Mouse (Mus musculus) layer of hippocampus, adult 9-11 months (tissue): ENCODE results near the gene Eepd1.

Experiments used
- DNase-seq: peaks from one replicate; pipeline ENCODE4 v3.0.0; 2022

Gene Eepd1

DNA sequence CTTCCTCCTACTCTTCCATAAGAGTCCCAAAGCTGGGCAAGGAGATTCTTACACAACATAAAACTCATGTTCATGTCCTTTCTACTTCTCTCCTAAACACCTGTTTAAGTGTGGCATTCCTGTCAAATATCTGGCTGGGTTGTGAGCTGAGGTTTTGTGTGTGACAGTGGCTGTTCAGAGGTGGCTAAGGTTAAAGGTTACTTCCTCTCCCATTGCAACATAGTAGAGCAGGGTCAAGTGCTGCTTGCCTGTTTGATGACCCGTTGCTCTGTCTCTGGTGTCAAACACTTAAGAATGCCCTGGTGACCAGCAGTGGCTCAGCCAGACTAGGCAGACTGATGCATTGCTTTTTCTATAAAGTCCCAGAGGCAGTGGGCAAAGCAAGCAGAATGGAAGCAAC, 104.3 kb downstream of the Eepd1 start:
- DNase-seq: no peak

DNA sequence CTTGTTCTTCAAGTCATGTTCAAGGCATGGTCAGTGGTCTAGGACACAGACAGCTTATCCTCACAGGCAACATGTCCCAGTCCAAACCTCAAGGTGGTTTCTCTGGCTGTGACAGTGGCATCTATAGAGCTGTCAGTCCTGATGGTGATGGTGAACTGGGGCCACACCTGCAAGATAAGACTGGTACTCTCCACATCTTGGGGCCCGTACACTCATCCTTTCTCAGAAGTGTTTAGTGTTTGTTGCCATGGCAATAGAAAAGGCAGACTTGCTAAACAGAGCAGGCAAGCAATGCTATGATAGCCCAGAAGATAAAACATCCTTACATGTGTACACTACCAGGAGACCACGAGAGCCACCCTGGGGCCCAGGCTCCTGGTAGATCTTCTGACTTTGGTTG, 107.2 kb downstream of the Eepd1 start:
- no peak for DNase-seq

GRCm38 (mm10) chr9:25590740-25591139, 109.4 kb downstream of the Eepd1 start:
- no peak for DNase-seq

- DNase-seq: no peak
These were observed 110.3 kb downstream of the Eepd1 start for GRCm38 (mm10) chr9:25591390-25592354.

GRCm38 (mm10) chr9:25592355-25592955, 111.1 kb downstream of the Eepd1 start:
- DNase-seq: no peak

GRCm38 (mm10) chr9:25624744-25625143, 143.4 kb downstream of the Eepd1 start:
- DNase-seq: no peak

DNA sequence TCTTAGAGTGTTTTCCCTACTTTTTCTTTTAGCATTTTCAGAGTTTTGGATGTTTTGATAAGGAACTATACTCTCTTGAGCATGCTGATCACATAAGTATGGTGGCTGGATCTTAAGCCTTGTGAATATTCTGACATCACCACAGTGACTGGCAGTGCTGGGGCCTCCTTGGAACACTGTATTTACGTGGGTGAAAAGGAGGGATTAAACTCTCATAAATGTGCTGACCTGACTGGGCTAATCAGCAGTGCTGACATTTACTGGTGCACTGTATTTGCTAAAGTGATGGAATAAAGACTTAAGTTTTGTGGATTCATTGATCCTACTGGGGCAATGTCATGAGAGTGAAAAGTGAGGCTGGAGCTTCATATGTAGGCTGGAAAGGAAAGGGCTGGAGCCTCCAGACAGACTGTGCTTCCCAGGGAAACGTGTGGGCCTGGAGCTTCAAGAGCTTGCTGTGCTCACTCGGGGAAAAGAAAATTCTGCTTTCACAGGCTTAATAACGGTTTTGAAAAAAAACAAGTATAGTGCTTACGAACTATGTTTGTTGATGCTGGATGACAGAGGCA, 148.3 kb downstream of the Eepd1 start:
- no peak for DNase-seq
